Mouse (Mus musculus): ENCODE measurements around the gene Tbck.

Gene Tbck

DNA sequence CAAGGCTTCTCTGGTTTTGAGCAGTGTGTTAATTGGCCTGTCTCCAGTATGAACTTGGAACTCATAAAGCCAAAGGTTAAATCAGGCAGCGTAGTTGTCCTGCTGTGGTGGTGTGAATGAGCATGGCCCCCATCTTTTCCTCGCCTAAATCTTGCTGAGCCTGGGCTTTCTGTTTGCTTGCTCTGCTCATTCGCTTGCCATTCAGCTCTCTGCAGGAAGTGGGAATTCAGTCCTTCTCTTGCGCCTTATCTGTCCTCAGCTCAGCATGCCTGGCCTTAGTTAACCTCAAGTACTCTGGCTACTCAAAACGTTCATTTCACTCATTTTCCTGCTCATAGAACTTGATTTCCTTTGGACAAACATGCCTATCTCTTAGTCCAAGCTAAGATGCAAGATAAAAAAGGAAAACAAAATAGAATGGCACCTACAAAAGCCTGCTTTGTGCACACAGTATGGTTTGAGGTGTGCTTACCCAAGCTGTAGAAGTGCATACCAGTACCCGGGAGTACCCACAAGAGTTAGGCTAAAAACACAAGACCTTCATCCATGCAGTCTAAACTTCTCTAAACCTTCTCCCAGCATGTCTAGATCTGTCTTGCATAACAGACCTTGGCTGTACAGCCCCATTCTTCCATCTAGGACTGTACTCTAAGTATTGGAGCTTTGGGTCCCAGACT is 151.3 kb downstream of the Tbck start:
- DNase-seq: no peak

DNA sequence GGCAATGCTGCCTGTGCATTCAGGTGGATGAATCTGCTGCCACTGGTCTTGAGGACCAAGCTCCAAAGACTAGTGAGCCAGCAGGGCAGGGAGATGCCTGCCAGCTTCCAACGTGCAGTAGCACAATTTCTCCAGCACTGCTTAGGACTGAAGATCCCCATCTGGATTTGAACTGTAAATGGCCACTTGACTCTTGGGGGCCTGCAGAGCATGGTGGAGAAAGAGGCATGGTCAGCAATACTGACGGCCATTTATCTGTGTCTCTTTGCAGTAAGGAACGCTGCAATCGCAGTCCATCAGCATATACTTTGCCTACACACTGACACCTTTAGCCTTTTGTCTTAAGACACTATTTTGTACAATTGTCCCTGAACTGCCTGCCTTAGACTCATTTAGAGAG is 153.2 kb downstream of the Tbck start:
- DNase-seq: peak; percentile 74

DNA sequence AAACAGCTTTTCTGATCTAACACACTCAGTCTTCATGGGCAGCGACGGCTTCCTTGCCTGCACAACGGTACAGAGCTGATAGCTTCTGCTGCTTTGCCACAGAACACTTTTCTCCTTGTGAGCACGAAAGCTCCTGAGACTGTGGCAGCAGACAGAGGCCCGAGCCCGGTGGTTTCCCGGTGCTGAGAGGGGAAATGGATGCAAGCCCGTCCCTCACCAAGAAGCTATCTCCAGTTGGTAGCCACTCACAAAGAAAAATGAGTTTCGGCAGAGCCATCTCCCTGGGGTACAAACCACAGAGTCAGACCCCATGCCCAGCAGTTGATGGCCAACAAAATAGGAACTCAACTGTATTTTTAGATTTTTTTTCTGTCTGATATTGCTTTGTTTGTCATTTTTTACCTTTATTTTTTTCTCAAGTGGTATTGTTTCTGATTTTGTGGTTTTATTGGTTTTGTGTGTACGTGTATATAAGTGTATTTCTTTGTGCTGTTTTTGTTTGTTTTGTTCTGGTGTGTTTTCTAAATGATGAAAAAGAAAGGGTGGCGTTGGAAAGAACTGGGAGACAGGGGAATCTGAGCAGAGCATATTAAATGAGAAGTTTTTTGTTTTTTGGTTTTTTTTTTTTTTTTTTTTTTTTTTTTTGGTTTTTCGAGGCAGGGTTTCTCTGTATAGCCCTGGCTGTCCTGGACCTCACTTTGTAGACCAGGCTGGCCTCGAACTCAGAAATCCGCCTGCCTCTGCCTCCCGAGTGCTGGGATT is 154.9 kb downstream of the Tbck start:
- DNase-seq: no peak

DNA sequence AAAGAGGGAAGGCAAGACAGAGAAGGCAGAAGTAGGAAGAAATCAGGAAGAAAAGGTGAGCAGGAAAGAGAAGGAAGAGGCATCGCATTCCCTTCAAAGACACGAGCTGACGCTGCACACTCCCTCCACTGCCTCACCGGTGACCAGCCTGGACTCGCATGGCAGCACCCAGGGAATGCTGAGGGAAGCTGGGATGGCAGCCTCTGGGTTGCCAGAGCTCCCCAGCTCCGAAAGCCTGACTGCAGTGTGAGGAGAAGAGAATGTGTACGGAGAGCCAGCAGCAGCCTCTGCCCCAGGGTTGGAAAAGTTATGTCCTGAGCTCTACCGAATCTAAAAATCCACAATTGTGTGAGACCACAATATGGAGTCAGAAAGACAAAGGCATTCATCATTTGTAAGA is 155.6 kb downstream of the Tbck start:
- peak; percentile 53 for DNase-seq

DNA sequence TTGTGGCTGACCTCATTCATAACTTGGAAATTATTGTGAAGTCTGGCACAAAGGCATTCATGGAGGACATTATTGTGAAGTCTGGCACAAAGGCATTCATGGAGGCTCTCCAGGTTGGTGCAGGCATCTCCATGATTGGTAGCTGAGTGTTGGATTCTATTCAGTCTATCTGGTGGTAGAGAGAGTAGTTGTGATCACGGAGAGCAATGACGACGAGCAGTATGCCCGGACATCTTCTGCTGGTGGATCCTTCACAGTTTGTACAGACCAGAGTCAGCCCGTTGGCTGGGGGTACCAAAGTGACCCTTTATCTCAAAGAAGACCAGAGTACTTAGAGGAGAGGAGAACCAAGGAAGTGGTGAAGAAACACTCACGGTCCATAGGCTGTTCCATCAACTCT is 158.7 kb downstream of the Tbck start:
- peak; percentile 83 for DNase-seq

DNA sequence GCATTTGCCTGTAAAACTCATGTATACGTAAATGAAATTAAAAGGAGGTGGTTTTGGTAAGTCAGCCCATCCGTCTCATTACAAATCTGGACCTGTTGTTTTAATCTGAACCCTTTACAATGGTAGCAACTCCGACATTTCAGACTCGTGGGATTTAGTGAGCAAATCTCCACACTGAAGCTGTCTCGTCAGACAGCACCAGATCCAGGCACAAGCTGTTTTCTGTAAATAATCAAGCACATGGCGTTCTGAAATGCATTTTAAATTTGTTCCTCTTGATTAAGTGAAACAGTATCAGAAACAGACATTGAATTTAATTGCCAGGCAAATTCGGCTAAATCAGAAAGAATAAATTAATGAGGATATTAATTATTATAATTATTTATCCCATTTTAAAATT is 165.7 kb downstream of the Tbck start:
- peak; percentile 14 for DNase-seq

DNA sequence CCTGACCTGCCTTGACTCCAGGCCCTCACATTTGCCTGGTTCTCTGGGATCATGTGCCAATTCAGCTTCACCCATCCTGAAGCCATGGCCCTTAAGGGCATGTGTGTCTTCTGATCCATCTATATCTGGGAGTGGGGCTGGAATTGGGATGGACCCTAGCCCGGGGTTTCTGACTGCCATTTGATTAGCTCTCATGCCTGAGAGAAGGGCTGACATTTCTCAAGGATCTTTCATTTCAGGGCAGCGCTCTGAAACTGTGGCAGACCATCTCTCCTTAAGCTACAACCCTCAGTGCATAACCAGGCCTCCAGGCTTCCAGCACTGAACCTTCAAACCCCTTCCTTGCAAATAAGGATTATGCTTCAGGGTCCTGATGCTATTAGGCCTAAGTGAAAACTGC is 166.5 kb downstream of the Tbck start:
- peak; percentile 56 for DNase-seq

DNA sequence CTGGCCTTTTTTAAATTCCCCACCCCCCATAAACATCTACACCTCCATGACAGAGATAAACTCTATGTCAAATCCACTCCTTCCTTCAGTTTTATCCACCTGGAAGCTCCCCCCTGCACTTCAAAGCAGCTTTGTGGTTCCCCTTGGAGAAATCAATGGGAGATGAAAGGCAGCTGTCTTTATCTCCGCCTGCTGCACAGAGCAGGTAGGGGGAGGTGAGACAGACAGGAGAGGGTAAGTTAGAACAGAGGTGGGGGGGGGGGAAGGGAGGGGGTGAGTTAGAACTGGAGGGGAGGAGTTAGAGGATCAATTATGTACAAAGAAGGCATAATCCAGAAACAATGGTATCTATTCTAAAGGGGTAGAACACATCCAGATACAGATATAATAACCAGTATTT is 167.5 kb downstream of the Tbck start:
- DNase-seq: peak; percentile 28

DNA sequence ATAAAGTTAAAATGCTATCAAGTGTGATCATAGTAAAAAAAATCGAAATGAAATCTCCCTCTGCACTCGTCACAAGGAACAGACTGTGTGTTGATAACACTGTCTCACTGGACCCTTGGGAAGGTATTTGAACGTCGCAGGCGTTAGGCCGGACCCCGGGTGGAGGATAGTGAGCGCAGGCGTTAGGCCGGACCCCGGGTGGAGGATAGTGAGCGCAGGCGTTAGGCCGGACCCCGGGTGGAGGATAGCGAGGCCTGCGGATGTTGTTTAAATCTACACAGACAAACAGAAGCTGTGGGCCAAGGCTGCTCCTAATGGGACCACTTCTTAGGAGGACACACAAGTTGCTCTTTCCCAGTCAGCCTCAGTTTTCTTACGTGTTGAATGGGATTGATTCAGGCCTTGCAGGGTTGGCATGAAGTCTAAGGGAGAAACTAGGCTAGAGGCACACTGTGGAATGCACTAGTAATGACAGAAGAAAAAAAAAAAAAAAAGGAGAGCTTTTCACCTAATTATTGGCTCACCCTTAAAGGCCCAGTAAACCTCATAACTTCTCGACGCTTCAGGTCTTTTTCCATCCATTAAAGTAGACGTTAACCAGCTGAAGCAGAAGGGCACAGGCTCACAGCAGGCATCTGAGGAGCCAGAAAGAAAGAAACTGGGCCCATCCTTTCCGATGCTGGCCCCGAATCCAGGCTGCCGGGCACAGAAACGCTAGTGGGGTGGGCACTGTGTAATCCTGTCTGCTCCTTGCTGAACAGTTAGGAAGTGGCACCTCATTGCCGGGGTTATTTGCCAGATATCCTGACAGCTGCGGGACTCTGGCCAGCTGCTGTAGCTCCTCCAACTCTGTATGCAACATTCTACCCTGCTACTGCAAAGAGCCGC is 168.1 kb downstream of the Tbck start:
- peak; percentile 82 for DNase-seq

DNA sequence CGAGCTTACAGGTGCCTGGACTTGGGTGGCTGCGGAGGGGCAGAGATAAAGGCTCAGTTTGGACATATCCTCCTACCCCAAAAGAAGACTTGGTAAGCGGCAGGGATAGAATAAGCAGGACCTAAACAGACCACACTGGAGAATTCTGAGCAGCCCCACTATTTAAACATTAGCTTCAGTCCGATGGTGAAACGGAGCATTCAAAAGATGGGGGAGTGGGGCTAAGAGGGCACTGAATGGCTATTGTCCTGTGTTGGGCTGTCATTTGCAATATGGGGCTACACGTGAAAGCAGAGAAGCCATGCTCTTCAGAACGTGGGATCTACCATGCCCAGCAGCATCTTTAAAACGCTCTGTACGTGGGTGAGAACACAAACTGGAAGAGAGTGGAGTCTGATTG is 170.3 kb downstream of the Tbck start:
- DNase-seq: peak; percentile 59

DNA sequence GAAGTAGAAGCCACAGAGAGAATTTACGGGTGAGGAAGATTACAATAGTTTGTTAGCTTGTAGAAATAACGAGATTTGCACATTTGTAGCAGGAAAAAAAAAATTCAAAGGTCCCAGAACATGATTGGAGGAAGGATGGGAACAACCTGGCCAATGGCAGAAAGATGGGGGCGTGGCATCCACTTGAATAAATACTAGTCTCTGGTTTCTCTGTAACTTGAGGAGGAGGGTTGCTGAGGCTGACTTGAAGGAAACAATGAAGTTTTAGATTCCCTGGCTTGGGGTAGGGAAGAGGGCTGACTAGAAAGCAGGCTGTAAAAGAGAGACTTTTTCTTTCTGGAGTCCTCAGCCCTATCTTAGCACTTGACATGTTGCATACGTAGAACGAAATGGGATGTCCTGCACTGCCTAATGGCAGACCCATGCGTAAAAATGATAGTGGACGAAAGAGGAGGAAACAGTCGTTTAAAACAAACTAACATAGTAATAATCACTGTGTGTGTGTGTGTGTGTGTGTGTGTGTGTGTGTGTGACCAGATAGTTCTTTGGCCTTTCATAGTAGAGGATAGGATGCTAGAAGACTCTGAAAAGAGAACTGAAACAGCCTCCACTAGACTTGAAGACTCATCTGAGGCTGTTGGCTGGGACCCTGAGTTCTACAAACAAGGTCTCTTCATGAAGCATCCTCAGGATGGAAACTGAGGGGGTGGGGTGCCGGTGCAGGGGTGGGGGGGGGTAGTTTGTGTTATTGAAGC is 171.7 kb downstream of the Tbck start:
- peak; percentile 39 for DNase-seq

DNA sequence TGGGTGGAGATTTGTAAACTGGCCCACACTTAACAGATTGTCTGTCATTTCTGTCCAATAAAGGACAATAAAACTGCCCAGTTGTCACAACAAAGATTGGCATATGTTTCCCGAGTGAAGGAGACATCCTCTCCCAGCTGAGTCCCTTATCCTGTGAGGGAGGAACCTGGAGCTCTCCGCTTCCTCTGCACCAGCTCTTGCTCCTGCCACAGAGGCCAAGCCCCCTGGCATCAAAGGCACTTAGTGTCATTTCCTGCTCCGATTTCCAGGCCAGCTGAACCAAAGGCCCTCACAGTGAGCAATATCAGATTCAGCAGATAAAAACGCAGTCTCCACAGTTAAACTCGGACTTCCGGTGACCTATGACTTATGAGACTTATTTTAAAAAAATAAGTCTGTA is 172.7 kb downstream of the Tbck start:
- peak; percentile 74 for DNase-seq

DNA sequence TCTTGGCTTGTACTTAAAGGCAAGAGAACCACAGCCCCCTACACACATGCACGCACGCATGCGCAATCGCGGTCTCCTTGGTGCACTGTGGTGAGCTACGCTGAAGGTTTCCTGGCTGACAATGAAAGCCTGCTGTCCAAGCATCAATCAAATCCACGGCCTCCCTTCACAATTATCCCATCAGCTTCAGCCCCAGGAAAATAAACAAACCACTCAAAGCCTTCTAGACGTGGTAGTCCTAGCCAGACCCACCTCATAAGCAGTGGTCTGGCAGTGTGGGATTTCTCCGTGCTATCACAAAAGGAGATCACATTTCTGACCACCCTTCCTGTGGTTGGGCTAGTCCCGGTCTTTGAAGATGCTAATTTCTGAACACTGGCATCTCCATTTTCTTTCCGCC is 174.9 kb downstream of the Tbck start:
- no peak for DNase-seq

DNA sequence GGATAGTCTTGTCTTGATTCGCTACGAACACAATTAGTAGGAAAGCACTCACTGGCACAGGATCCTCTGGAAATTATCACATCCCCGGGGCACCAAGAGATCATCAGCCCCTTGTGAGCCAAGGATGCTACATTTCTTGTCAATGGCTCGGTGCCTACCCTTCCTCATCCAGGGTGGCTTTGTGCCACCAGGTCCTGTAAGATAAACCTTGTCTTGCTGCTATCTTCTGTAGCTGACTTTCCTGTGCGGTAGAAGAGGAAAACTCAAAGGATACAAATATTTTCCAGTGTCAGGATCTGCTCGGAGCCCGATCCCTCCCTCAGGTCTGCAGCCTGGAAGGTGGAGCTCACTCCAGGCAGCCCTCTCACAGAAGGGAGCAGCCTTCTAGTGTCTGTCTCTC is 175.6 kb downstream of the Tbck start:
- DNase-seq: no peak

DNA sequence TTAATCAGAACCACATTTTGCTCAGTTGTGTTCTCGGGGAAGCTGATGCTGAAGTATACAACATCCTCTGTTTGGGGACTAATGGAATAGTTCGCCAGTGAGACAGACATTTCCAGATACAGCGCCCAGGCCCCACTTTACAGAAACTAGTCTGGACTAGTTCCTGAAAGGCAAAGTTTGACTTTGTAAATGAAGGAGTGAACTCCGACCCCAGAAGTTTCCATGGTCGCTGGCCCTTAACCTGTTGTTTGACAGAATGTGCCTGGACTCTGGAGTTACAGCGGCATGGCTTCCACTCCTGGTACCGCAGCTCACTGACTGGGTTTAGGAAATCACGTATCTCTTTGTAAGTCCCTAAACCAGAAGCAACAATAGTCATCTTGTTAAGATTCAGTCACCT is 176.9 kb downstream of the Tbck start:
- peak; percentile 62 for DNase-seq

DNA sequence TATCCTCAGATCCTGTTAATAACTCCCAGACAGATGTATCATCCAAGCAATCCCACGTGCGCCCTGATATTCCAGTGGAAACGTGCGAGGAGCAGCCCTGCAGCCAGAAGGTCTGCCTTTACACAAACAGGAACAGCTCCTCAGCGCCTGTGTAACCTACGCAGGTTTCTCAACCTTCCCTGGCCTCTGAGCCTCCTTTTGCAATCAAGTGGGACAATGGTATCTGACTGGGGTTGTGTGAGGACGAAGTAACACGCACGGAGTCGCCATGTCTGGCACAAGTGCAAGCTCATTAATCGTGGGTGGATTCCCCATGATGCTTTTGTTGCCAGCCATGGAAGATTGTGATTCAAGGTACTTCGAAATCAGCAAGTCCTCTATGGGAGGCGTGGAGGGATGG is 179.9 kb downstream of the Tbck start:
- DNase-seq: peak; percentile 74

DNA sequence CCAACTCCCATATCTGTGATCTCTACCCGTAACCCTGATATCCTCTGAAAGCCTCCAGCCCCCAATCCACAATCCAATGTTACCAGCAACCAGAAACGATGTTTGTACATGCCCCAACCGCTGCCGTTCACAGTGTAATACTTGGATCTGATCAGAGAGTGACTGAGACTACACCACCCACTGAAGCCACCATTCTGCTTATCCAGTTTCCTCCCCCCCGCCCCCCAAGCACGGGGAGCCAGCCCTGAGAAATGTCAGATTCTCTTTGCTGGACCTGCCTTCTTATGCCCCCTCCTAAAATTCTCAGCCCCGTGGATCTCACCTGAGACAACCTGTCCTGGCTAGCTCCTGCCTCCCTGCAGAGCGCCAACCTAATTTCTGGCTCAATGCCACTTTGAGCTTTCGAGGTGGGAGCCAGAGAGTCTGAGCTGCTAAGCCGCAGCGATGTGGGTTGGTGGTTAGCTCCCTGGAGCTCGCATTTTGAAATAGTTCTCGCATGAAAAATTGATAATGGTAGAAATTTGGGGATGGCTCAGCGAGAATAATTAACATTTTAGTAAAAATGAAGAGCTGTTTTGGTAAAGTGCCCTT is 180.5 kb downstream of the Tbck start:
- peak; percentile 61 for DNase-seq

DNA sequence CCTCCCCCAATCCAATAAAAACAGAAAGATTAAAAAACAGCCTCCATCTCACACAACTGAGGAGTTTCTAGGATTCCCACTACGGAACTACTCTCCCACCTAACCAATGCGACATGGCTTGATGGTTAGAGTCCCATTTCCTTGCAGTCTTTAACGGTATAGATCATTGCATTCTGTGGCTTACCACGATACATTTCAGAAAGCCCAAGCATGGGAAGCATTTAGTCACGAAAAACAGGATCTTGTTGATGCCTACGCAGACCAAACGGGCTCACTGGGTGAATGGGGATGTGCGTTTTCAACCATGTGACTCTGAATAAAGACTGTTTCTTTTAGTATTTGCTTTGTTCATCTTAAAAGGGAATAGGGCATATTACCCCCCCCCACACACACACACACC is 181.0 kb downstream of the Tbck start:
- peak; percentile 18 for DNase-seq

DNA sequence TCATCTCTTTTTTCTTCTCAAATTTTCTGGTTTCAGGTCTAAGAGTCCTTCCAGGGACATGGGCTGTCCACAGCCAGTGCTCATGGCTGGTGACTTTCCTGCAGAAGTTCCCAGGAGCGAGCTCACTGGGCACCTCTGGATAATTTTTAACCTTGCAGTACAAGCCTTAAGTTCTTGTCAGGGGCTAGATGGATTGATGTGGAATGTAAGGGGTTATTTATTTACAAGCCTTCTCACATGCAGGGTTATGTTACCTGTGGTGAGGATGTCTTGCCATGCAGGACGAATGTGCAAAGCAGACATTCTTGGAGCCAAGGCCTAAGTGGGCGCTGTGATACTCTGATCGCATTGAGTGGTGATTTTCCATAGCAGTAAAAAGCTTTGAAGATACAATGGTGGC is 181.7 kb downstream of the Tbck start:
- no peak for DNase-seq

DNA sequence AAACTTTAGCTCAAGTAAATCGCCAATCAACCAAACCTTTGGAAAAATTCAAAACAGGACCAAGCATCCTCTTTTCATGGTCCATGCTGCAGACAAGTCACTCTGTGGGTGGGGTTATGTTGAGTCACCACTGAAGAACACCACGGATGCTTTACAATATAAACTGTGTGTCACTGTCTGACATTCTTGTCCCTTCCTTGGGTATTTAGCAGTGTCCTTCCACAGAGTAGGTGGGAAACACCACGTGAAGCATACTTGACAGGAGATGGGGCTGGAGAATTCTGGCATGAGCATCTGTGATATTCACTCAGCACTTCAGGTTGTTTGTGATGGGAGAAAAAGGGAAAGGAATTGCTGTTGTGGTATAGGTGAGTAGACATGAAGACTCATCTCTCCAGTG is 183.0 kb downstream of the Tbck start:
- peak; percentile 51 for DNase-seq

DNA sequence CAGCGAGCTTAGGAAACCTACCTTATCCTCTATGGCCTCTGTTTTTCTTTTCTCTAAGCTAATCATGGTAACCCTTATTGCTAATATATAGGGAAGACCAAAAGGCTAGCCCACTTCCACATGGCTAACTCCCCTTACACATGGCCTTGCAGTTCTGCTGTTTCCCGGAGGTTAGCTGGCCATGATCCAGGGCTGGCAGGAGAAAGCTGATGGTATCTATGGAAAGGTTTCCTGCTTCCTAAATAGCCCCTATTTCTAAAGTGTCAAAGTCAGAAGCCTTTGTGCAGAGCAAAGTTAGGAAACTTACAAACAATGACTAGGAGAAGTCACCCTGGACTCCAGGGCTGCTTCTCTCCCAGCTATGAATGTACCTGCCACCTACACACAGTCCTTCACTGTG is 184.9 kb downstream of the Tbck start:
- DNase-seq: peak; percentile 51

DNA sequence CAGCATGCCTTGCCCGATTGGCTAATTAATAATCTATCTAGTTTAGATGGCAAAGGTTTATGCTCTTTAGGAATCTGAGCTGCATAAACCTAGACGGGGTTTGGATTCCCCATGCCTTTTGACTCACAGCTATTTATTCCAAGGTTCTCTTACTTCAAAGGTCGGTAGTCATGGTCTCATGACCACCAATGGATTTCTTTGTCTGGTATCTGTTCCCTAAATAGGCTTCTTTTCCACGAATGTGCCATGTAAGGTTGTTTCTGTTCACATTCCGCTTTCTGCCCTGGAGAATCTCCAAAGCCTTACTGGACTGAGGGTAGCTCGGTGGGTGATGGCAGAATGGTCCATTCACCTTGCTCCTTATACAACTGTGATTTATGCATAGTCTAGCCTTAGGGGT is 186.1 kb downstream of the Tbck start:
- DNase-seq: peak; percentile 31

Measured in heart, adult 11 months (tissue).